Mouse (Mus musculus): ENCODE results near the gene Cdh4.

DNA sequence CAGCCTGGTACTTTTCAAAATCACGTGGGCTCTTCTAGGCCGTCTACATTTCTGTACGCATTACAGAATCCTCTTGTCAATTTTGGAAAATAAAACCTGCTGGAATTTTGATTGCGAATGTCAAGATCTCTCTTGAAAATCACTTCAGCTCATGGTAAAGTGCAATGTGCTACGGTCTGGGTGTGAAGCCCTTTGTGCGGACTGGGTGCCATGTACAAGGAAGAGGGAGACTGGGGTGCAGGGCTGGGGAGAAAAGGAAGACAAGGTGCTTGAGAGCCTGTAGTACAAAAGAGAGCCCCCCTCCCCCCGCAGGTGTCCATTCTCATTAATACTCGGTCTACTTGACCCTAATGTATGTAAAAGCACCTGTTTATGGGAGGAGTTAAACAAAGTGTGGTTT is 125.7 kb downstream of the Cdh4 start:
- TF ChIP-seq CTCF (IDR thresholded peaks at IDR 0.05; ENCODE audit: borderline replicate concordance, extremely low read depth, insufficient read depth, insufficient read length) (no peak), POLR2A (IDR thresholded peaks at IDR 0.05; ENCODE audit: borderline replicate concordance, extremely low read depth, insufficient read depth, insufficient read length, poor library complexity, severe bottlenecking) (no peak)

Measured in brain, embryonic 14.5 days (tissue).